Mouse (Mus musculus) adrenal gland, postnatal 36 days (tissue): ENCODE data around the gene Anapc1. TPM values are rescaled to one million over a fixed set of nuclear protein-coding genes. Genes with fewer than 3 reads are reported as not detected.
A peak's percentile ranks its signal among the peaks of the same experiment; 100 is the strongest.

Experiments
- DNase-seq, 2 experiments: peaks; one replicate each; pipeline ENCODE4 v3.0.0; 2021; ENCODE audit warnings: mixed read lengths in 1 of 2
- total RNA-seq, 2 experiments: library from RNA; stranded (reverse); gene quantifications; 2 replicates each; pipeline ENCODE4 v1.2.3; 2021

Gene Anapc1
- total RNA-seq, 2 experiments from 2014 or later = 69.7 to 75.5 TPM

GRCm38 (mm10) chr2:128566304-128567147, 120.7 kb downstream of the Anapc1 start:
- peak; percentile 15 to 58 for DNase-seq

GRCm38 (mm10) chr2:128565904-128566303, 121.3 kb downstream of the Anapc1 start:
- DNase-seq = peak in 1 of 2 experiments; percentile 7

DNA sequence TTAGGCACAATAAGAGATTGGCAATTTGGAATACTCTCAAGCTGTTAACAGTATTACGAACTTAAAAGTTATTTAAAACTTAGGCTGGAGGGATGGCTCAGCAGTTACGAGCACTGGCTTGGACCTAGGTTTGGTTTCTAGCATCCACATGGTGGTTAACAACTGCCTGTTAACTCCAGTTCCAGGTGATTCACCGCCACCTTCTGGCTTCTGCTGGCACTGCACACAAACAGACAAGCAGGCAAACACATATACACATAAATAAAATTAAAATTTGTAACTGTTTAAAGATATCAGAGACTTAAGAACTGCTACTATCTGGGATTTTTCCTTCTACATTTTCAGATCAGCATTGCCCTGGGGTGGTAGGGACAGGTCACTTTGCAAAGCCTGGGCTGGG, 123.0 kb downstream of the Anapc1 start:
- DNase-seq = no peak

Other genes starting within 250 kb of the Anapc1 start
- not detected for gene Spdye4c, start 96.2 kb downstream of the Anapc1 start, total RNA-seq
- 10 to 100 TPM in 1 of 2 experiments, 1 to 10 TPM in 1; 9.1 to 15.4 TPM for gene Mertk, start 11.6 kb upstream of the Anapc1 start, total RNA-seq
- 10 to 100 TPM; 35.2 to 52.4 TPM for gene Tmem87b, start 130.7 kb upstream of the Anapc1 start, total RNA-seq
- 1 to 10 TPM; 4.6 to 4.9 TPM for gene Fbln7, start 175.6 kb upstream of the Anapc1 start, total RNA-seq